Mouse (Mus musculus): ENCODE measurements around the gene Cbfa2t2. TPM values are rescaled to one million over a fixed set of nuclear protein-coding genes. Genes with fewer than 3 reads are reported as not detected.

The Cbfa2t2 gene
- total RNA-seq, 4 experiments from 2014 or later = 46.3 to 57.2 (median 52.1) TPM

- no peak for DNase-seq (ENCODE audit: low spot score in 2 of 2)
Measured at GRCm38 (mm10) chr2:154568329-154569070, 132.2 kb downstream of the Cbfa2t2 start.

- peak in 1 of 2 experiments; percentile 58 for DNase-seq (ENCODE audit: low spot score in 2 of 2)
Measured at GRCm38 (mm10) chr2:154569071-154569748, 132.9 kb downstream of the Cbfa2t2 start.

GRCm38 (mm10) chr2:154569836-154570286, 133.6 kb downstream of the Cbfa2t2 start, which contains the start of gene E2f1:
TSS of gene E2f1 (minus strand) at chr2:154569892.
- DNase-seq (ENCODE audit: low spot score in 2 of 2) = peak; percentile 78 to 86

- no peak for DNase-seq (ENCODE audit: low spot score in 2 of 2)
Measured at GRCm38 (mm10) chr2:154570666-154571065, 134.4 kb downstream of the Cbfa2t2 start.

GRCm38 (mm10) chr2:154571266-154571665, 135.0 kb downstream of the Cbfa2t2 start:
- no peak for DNase-seq (ENCODE audit: low spot score in 2 of 2)

GRCm38 (mm10) chr2:154571976-154572375, 135.7 kb downstream of the Cbfa2t2 start:
- no peak for DNase-seq (ENCODE audit: low spot score in 2 of 2)

GRCm38 (mm10) chr2:154572996-154573395, 136.7 kb downstream of the Cbfa2t2 start:
- no peak for DNase-seq (ENCODE audit: low spot score in 2 of 2)

GRCm38 (mm10) chr2:154574271-154574670, 138.0 kb downstream of the Cbfa2t2 start:
- DNase-seq (ENCODE audit: low spot score in 2 of 2) = no peak

GRCm38 (mm10) chr2:154576876-154577743, 140.8 kb downstream of the Cbfa2t2 start:
- no peak for DNase-seq (ENCODE audit: low spot score in 2 of 2)

GRCm38 (mm10) chr2:154577744-154578067, 141.4 kb downstream of the Cbfa2t2 start:
- no peak for DNase-seq (ENCODE audit: low spot score in 2 of 2)

GRCm38 (mm10) chr2:154580586-154580985, 144.3 kb downstream of the Cbfa2t2 start:
- no peak for DNase-seq (ENCODE audit: low spot score in 2 of 2)

- DNase-seq (ENCODE audit: low spot score in 2 of 2) = no peak
Measured at GRCm38 (mm10) chr2:154581421-154581820, 145.1 kb downstream of the Cbfa2t2 start.

- peak; percentile 68 to 96 for DNase-seq (ENCODE audit: low spot score in 2 of 2)
Measured at GRCm38 (mm10) chr2:154583906-154584872, 147.9 kb downstream of the Cbfa2t2 start.

- no peak for DNase-seq (ENCODE audit: low spot score in 2 of 2)
Measured at GRCm38 (mm10) chr2:154584931-154585601, 148.8 kb downstream of the Cbfa2t2 start.

GRCm38 (mm10) chr2:154586405-154586804, 150.1 kb downstream of the Cbfa2t2 start:
- DNase-seq (ENCODE audit: low spot score in 2 of 2) = no peak

Other genes with a start within 250 kb of the Cbfa2t2 start
- under 1 TPM in 3 of 4 experiments, not detected in 1; 0.22 to 0.36 (median 0.23) TPM for gene Bpifb1, start 245.7 kb upstream of the Cbfa2t2 start, total RNA-seq (2022)
- not detected for gene Bpifb5, start 212.7 kb upstream of the Cbfa2t2 start, total RNA-seq (2022)
- not detected for gene Bpifb9a, start 178.6 kb upstream of the Cbfa2t2 start, total RNA-seq (2022)
- not detected for gene Bpifb9b, start 129.3 kb upstream of the Cbfa2t2 start, total RNA-seq (2022)
- gene Cdk5rap1, start 63.5 kb upstream of the Cbfa2t2 start, total RNA-seq (2022) = 10 to 100 TPM; 11.9 to 18.9 (median 15.1) TPM
- gene Snta1, start 28.4 kb upstream of the Cbfa2t2 start, total RNA-seq (2022) = 10 to 100 TPM; 30.9 to 34.4 (median 32.2) TPM
- under 1 TPM in 3 of 4 experiments, not detected in 1; 0.57 to 0.87 (median 0.76) TPM for gene 1700003F12Rik, start 110.6 kb downstream of the Cbfa2t2 start, total RNA-seq (2022)
- gene Actl10, start 115.3 kb downstream of the Cbfa2t2 start, total RNA-seq (2022) = not detected
- gene Necab3, start 122.4 kb downstream of the Cbfa2t2 start, total RNA-seq (2022) = 10 to 100 TPM; 76.7 to 90.9 (median 82.4) TPM
- gene E2f1, start 133.4 kb downstream of the Cbfa2t2 start, total RNA-seq (2022) = 10 to 100 TPM; 10.5 to 13.9 (median 13.1) TPM
- gene Pxmp4, start 167.2 kb downstream of the Cbfa2t2 start, total RNA-seq (2022) = 10 to 100 TPM; 13.2 to 15.2 (median 14.1) TPM
- gene Zfp341, start 176.8 kb downstream of the Cbfa2t2 start, total RNA-seq (2022) = 10 to 100 TPM in 3 of 4 experiments, 1 to 10 TPM in 1; 9.5 to 10.9 (median 10.2) TPM
- not detected for gene 4930519P11Rik, start 177.0 kb downstream of the Cbfa2t2 start, total RNA-seq (2022)
- gene Chmp4b, start 215.2 kb downstream of the Cbfa2t2 start, total RNA-seq (2022) = 100 to 1,000 TPM; 201 to 231 (median 219) TPM

Measured in left cerebral cortex, adult 8-10 months (tissue).